Mouse (Mus musculus) left cerebral cortex, postnatal 4 days (tissue): ENCODE measurements around the gene Zfp61. TPM values are rescaled to one million over a fixed set of nuclear protein-coding genes. Genes with fewer than 3 reads are reported as not detected.
A peak's percentile ranks its signal among the peaks of the same experiment; 100 is the strongest.

Experiments used
- DNase-seq: peaks from one replicate; pipeline ENCODE4 v3.0.0-alpha.2; 2022
- intact Hi-C: fragments of 180-260 bp; cut with DNase I; formaldehyde crosslinking; loops from one replicate; pipeline ENCODE4 v1.15.1; 2025
- microRNA-seq: library from miRNA; unstranded; fragments of <30 nt; microRNA quantifications from one replicate; pipeline ENCODE4 v1.2.0, GENCODE M21; 2022
- total RNA-seq, 2 experiments: library from RNA; stranded (reverse); gene quantifications; 2 replicates each; pipeline ENCODE4 v1.2.3; 2021

The Zfp61 gene
- total RNA-seq, 2 experiments from 2014 or later: 26.4 to 28.8 TPM

DNA sequence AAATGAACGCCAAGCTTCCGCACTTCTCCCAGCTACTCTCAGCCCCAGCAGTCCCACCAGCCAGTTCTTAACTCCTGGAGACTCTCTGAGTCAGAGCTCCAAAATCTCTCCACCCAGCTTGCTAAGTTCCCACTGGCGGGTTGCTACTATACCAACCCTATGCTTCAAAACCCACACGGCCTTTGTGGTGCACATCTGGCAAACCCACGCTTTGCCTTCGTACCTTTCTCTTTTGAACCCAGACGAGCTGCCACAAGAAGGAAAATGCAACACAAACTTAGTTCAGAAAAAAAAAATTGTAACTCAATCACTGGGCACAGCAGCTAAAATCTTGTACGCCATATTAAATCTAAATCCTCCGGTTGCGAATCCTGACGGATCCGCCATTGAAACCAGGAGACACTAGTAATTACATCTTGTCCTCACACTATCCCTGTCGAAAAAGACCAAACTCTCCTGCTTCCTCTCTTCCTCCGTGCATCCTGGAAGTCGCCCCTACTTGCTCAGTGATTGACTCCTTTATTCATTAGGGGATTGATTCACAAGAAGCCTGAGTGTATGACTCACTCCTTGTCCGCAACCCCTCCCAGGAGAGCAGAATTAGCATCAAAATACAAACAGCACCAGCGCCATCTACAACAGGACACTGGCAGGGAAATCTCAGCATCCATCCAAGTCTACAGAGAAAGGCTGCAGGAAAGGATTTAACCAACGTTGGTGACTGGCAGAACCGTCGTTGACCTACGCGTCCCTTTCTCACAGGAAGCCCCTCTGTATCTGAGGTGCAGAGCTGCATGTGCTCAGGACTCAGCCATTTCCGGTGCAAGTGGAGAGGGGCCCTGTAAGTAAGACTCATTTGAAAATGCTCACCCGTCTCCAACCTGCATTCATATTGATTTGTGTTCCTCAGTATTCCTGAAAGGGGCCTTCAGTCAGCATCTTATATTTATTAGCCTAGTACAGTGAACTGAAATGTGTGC, 32.6 kb downstream of the Zfp61 start:
- no peak for DNase-seq
- intact Hi-C loops: no loop called here

DNA sequence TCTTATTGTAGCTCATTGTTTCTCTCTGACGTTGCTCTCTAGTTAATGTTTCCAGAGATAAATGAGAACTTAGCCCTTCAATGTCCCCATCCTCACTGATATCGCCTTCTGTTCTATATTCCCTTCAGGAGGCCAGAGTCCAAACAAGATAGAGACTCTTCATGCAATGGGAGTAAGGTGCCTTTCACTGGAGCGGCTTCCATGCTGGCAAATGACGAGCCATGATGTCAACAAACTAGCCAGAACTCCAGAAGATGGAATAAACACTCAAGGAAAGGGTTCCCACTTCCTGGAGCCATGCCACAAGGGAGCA, 41.1 kb downstream of the Zfp61 start:
- no peak for DNase-seq
- intact Hi-C loops: no loop called here

DNA sequence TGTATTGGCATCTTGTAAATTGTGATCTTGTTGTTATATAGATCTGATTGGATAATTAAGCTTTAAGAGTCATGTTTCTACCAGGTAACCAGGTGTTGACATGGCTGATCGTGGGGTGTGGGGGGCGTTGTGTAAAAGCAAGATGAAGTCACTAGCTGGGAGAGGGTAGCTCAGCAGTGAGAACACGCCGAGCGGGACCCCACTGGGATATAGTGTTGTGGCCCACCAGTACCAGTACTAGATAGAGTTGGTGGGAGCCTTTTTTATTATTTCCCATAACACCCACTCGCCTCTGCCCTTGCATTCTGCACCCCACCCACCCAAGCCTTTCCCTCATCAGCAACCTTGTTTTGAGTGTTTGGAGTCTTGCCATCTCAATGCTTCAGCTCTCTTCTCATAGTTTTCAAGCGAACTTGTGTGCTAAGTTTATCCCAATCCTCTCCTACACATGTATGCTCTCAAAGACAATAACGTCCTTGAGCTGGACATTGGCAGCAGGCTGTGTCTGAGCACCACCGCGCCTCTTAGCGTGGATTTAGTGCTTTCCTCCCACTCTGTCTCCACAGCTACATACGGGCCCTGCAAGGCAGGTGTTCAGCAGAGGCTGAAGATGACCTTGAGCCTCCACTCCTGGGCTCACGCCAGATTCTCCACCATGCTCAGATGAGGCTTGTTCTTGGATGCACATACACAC, 41.6 kb downstream of the Zfp61 start:
- intact Hi-C loops: no loop called here
- no peak for DNase-seq

DNA sequence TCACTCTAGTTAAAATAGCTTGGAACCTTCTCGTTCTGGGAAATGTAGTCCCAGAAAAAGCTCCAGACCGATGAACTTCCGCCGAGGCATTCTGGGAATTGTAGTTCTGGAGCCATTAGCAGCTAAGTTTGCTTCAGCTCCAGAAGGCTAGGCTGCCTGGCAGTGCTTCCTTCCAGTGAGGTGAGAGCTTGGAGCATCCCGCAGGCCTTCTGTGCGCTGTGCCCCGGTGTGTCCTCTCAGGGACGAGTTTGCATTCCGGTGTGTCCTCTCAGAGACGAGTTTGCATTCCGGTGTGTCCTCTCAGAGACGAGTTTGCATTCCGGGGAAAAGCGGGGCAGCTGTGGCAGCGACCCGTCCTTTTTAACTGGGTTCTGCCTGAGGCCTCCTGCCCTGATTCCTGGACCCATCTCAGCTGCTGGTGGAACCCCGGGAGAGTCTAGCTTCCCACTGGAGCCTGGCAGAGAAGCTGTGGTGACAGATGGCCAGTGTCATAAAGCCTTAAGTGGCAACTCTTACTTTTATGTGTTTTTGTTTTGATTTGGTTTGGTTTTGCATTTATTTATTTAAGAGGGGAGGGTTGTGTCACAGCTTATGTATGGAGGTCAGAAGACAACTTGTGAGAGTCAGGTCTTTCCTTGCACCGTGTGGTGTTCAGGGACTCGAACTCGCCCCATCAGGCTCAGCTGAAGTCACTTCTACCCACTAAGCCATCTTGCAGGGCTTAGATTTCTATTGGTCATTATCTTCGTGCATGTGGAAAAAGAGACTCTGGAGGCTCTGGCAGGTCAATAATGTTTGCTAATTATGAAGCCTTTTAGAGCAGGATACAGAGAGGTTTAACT, 46.2 kb downstream of the Zfp61 start, which contains the start of gene Zfp108:
TSS of gene Zfp108 (plus strand) at position 162 of the 842 bp plus-strand sequence.
- intact Hi-C loops: no loop called here

DNA sequence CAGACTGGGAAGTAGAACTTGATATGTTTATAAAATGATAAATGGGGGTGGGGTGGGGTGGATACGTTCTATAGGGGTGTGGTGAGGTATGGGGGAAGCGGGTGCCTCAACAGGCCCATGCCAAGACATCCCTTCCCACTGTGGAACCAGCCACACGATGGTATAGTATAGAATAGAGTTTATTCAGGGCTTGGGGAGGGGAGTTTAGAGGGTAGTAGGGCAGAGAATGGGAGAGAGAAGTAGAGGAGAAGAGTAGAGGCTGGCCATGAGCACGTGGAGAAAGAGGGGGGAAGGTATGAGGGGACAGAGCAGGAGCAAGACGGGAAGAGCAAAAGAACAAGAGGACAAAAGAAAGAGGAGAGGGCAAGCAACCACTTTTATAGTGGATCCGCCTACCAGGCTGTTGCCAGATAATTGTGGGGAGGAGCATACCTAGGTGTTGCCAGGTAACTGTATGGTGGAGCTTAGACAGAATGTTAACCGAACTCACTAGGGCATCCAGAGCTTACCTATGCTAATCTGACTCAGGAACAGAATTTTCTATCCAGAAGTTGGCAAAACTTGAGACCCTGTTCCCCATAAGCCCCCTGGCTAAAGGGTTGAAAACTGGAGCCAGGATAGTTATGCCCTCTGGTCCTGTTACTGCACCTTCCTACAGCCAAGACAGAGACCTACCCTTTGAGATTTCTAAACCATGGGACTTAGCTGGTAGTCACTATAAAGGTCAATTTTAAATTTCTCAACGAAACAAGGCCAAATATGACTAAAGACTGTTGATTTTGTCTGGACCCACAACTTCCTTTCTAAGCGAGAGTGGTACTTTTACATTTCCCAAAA, 47.0 kb downstream of the Zfp61 start:
- no peak for DNase-seq
- intact Hi-C loops: no loop called here

More for the DNA sequence above, 46.2 kb downstream of the Zfp61 start, which contains the start of gene Zfp108:
- peak; percentile 78 for DNase-seq

Small RNA genes lying within 50 kb of the gene (microRNA-seq; reads per million reads assigned to microRNA genes)
- gene Gm27592: not detected

Other genes with a start within 250 kb of the Zfp61 start
- gene Vmn1r183, start 248.0 kb downstream of the Zfp61 start, total RNA-seq: not detected
- gene Zfp180, start 219.3 kb downstream of the Zfp61 start, total RNA-seq: 10 to 100 TPM; 32.1 to 33.3 TPM
- gene Zfp112, start 188.9 kb downstream of the Zfp61 start, total RNA-seq: 1 to 10 TPM; 6.6 to 8.1 TPM
- 10 to 100 TPM; 20.4 to 20.7 TPM for gene Zfp235, start 167.1 kb downstream of the Zfp61 start, total RNA-seq
- gene Zfp114, start 126.2 kb downstream of the Zfp61 start, total RNA-seq: 1 to 10 TPM; 5.2 to 6.2 TPM
- 10 to 100 TPM; 10.1 to 12.0 TPM for gene Zfp111, start 89.8 kb downstream of the Zfp61 start, total RNA-seq
- 1 to 10 TPM; 6.1 to 6.3 TPM for gene Zfp109, start 63.7 kb downstream of the Zfp61 start, total RNA-seq
- gene Zfp108, start 46.4 kb downstream of the Zfp61 start, total RNA-seq: 1 to 10 TPM; 6.4 to 7.3 TPM
- 1 to 10 TPM; 8.3 TPM for gene Zfp93, start 30.8 kb downstream of the Zfp61 start, total RNA-seq
- 10 to 100 TPM; 12.3 to 13.4 TPM for gene Zfp94, start 15.4 kb upstream of the Zfp61 start, total RNA-seq
- under 1 TPM in 1 of 2 experiments, not detected in 1; 0.46 TPM for gene Tescl, start 32.7 kb upstream of the Zfp61 start, total RNA-seq
- not detected for gene Lypd5, start 48.0 kb upstream of the Zfp61 start, total RNA-seq
- under 1 TPM; 0.34 to 0.48 TPM for gene Kcnn4, start 69.0 kb upstream of the Zfp61 start, total RNA-seq
- 10 to 100 TPM; 42.0 to 43.2 TPM for gene Smg9, start 98.4 kb upstream of the Zfp61 start, total RNA-seq
- gene Irgc1, start 151.1 kb upstream of the Zfp61 start, total RNA-seq: not detected
- 1 to 10 TPM; 1.0 to 1.2 TPM for gene Plaur, start 161.3 kb upstream of the Zfp61 start, total RNA-seq
- 100 to 1,000 TPM; 332 to 353 TPM for gene Cadm4, start 180.8 kb upstream of the Zfp61 start, total RNA-seq
- 100 to 1,000 TPM; 105 to 108 TPM for gene Zfp428, start 205.8 kb upstream of the Zfp61 start, total RNA-seq
- gene AC161166.1, start 211.2 kb upstream of the Zfp61 start, total RNA-seq: not detected
- gene Irgq, start 229.5 kb upstream of the Zfp61 start, total RNA-seq: 100 to 1,000 TPM; 118 to 120 TPM
- under 1 TPM in 1 of 2 experiments, not detected in 1; 0.48 TPM for gene Pinlyp, start 244.9 kb upstream of the Zfp61 start, total RNA-seq
- gene Xrcc1, start 245.1 kb upstream of the Zfp61 start, total RNA-seq: 10 to 100 TPM; 48.8 to 49.3 TPM